Mouse (Mus musculus): ENCODE data around the gene Aadac. TPM values are rescaled to one million over a fixed set of nuclear protein-coding genes. Genes with fewer than 3 reads are reported as not detected.

Gene Aadac
- 0.19 and 1.9 TPM in 2 replicates for polyA plus RNA-seq (2015; fragmentation: Nextera tagmentation; extraction: Ambion mirVana)

DNA sequence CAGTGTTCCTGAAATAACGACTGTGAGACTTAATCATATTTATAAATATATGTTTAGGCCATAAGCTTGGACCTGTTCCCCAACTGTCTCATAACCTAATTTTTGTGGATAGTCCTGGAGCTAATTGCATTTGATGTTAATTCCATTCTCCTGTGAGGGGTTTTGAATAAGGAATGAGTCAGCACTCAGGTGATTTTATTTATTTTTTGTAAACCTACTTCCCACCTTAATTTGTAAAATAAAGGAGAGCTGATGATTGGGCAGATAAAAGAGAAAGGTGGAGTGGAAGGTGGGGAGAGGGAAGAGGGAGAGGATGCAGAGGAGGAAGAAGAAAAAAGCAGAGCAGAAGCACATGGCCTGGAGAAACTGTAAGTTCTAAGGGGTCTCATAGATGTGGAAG, at the start of gene Aadac:
Aadac (plus strand) TSS at position 301 of the 400 bp plus-strand sequence.
- no peaks in the 10 kb centered on the region for H3K9me3 ChIP-seq (replicated peaks)
- no peak within 1 kb of the TSS for H3K9ac ChIP-seq (replicated peaks)
- no peak within 1 kb of the TSS for H3K4me3 ChIP-seq (replicated peaks)
- no peak within 1 kb of the TSS for H3K27ac ChIP-seq (replicated peaks)
- H3K4me2 ChIP-seq, result no peak within 1 kb of the TSS
- 79% methylated on average over 1 of the region's 1 CpGs for WGBS
- H3K36me3 ChIP-seq, result no peaks in the 10 kb centered on the region
- H3K27me3 ChIP-seq (replicated peaks), result no peaks in the 10 kb centered on the region
- ATAC-seq (ENCODE audit: low FRiP score), result no peak
- no peaks in the 10 kb centered on the region for H3K4me1 ChIP-seq

DNA sequence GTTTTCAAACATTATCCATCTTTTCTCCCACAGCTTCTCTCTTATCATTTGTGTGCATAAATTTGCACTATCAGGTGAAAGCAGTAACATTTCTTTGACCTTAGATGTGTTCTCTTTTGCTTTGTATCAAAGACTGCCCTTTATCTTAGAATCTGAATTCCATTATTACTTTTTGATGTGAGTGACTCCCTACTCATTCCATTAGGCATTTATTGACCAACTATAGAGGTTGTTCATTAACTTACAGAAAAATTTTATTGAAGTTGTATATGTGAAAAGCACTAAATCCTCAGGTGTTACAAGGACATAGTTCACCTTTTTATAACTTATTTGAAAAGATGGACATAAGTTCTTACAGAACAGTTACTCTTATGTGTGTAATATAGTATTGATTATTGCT, 21.9 kb upstream of the Aadac start:
- Histone ChIP-seq H3K4me3 (replicated peaks) (no peak overlapping the region), H3K27ac (replicated peaks) (no peak overlapping the region), H3K27me3 (replicated peaks) (no peaks in the 10 kb centered on the region), H3K36me3 (no peaks in the 10 kb centered on the region), H3K9me3 (replicated peaks) (no peaks in the 10 kb centered on the region), H3K4me2 (no peak overlapping the region), H3K9ac (replicated peaks) (no peak overlapping the region), H3K4me1 (no peaks in the 10 kb centered on the region)
- ATAC-seq (ENCODE audit: low FRiP score), result no peak

DNA sequence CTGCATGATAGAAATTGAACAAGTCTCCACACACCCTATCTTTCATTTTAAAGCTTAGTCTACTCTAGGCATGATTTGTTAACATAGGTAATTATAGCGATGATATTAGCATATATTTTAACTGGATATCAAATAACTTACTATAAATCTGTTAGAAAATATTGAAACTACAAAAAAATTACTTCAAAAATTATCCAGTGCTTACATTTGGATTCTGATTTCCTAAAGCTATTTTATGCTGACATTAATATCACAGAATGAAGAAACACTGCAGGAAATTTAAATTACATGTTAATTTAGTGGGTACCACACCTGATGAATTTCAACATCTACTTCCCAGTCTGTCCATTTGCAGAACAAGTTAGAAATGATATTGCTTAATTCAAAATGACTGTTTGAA, 19.1 kb upstream of the Aadac start, which contains the start of gene Aadacl2:
Aadacl2 (plus strand) TSS at position 301 of the 400 bp plus-strand sequence.
- ATAC-seq (ENCODE audit: low FRiP score), result no peak
- Histone ChIP-seq H3K9ac (replicated peaks) (no peak within 1 kb of the TSS), H3K4me3 (replicated peaks) (no peak within 1 kb of the TSS), H3K27me3 (replicated peaks) (no peaks in the 10 kb centered on the region), H3K4me1 (no peaks in the 10 kb centered on the region), H3K27ac (replicated peaks) (no peak within 1 kb of the TSS), H3K36me3 (no peaks in the 10 kb centered on the region), H3K9me3 (replicated peaks) (no peaks in the 10 kb centered on the region), H3K4me2 (no peak within 1 kb of the TSS)
- 77% methylated on average over 1 of the region's 1 CpGs for WGBS

DNA sequence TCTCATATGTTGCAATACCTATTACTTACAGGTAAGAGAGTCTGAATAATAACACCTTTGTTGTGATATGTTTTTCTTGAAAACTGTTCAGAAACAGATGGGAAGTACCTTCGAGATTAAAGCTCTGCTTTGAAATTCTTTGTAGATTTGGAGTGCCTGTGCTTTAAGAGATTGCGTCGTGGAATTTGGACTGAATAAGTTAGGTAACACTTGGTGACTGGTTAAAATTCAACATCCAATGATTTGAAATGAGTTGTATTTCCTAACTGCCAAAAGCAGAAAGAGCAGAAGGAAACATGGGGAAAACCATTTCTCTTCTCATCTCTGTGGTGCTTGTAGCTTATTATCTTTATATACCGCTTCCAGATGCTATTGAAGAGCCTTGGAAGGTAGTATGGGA, 6.0 kb downstream of the Aadac start:
- H3K27ac ChIP-seq (replicated peaks), result no peak overlapping the region
- ATAC-seq (ENCODE audit: low FRiP score), result no peak
- H3K9ac ChIP-seq (replicated peaks), result no peak overlapping the region
- H3K9me3 ChIP-seq (replicated peaks), result no peaks in the 10 kb centered on the region
- no peaks in the 10 kb centered on the region for H3K4me1 ChIP-seq
- no peaks in the 10 kb centered on the region for H3K36me3 ChIP-seq
- WGBS, result 92% methylated on average over 4 of the region's 4 CpGs
- no peak overlapping the region for H3K4me3 ChIP-seq (replicated peaks)
- H3K4me2 ChIP-seq, result no peak overlapping the region
- no peaks in the 10 kb centered on the region for H3K27me3 ChIP-seq (replicated peaks)

DNA sequence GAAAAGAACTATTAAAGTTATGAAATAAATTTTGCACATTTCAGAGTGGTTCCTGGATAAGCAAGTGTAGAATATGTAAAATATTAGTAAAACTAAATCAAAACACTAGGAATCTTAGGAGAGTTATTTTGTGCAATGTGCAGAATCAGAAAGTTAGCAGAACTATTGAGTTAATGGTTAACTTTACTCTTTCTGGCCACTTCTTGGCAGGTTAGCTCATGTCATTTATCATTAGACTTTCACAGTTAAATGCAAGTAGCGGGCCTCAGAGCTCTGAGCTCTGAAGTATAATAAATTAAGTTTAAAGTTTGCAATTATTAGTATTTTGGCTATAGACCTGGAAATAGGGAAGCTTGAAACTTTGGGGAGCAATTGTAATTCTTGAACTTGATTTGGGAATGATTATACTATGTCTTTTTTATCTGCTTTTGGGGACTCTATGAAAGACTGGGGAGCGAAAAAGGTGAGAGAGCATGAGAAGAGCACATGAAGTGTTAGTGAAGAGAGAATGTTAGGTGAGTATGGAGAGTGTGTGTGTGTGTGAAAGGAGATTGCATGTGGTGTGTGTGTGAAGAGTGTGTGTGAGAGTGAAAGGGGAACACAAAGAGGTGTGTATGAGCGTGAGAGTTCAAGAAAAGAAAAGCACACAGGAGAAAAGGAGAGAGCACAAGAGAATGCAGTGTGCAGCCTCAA, 20.9 kb downstream of the Aadac start:
- no peaks in the 10 kb centered on the region for H3K36me3 ChIP-seq
- no peaks in the 10 kb centered on the region for H3K27me3 ChIP-seq (replicated peaks)
- WGBS, result 76% methylated on average over 3 of the region's 3 CpGs
- no peak overlapping the region for H3K9ac ChIP-seq (replicated peaks)
- no peak overlapping the region for H3K4me2 ChIP-seq
- no peak for ATAC-seq (ENCODE audit: low FRiP score)
- H3K9me3 ChIP-seq (replicated peaks), result no peaks in the 10 kb centered on the region
- H3K4me1 ChIP-seq, result no peaks in the 10 kb centered on the region
- H3K27ac ChIP-seq (replicated peaks), result no peak overlapping the region
- no peak overlapping the region for H3K4me3 ChIP-seq (replicated peaks)

DNA sequence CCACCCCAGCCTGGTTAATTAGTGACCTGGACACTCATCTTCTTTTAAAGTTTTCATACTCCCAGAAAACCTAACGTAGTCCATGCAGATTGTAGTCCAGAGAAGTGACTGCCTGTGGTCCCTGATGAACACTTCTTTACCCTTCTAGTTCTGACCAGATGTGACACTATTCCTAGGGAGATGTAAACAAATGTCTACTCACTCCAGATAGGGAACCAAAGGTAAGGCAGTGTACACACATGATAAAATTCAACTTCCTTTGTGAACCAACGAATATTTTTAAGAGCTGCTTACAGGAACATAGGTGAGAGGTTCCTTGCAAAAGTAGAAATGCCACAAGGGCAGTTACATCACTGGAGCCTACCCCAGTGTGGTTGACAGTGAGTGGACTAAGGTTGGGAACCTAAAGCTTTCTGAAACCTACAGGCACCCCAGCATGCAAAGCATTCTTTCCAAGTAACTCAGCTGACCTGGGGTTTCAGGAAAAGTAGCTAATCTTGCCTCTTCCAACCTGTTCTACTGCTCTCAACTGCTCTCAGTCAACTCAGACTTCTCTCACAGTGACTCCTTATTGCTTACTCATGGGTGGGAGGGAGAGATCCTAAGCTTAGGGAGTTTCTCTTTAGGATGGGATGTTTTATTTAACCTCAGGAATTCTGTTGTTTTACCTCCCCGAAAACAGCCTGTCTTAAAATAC, 27.9 kb downstream of the Aadac start:
- no peak for ATAC-seq (ENCODE audit: low FRiP score)

DNA sequence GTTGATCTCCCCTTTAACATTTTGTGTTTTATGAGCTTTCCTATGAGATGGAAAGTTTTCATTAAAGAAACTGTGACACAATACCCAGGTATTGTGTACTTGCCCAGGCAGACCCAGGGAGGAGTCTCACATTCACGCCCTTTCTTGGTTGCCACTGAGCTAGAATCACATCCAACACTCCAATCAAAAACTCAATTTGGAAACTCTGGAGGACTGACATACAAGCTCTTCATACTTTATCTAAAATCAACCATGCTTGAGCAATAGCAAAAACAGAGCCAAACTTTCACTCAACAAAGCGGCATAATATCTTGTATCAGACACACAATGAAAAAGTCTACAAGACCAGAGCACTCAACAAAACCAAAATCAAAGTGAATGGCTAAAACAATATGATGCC, 28.4 kb downstream of the Aadac start:
- Histone ChIP-seq H3K27ac (replicated peaks) (no peak overlapping the region), H3K4me3 (replicated peaks) (no peak overlapping the region), H3K4me1 (no peaks in the 10 kb centered on the region), H3K4me2 (no peak overlapping the region), H3K9ac (replicated peaks) (no peak overlapping the region), H3K36me3 (no peaks in the 10 kb centered on the region), H3K9me3 (replicated peaks) (no peaks in the 10 kb centered on the region), H3K27me3 (replicated peaks) (no peaks in the 10 kb centered on the region)
- 97% methylated on average over 2 of the region's 2 CpGs for WGBS
- ATAC-seq (ENCODE audit: low FRiP score), result no peak

More for the DNA sequence above, 27.9 kb downstream of the Aadac start:
- WGBS, result 85% methylated on average over 3 of the region's 3 CpGs
- H3K36me3 ChIP-seq, result no peaks in the 10 kb centered on the region
- no peaks in the 10 kb centered on the region for H3K27me3 ChIP-seq (replicated peaks)
- no peak overlapping the region for H3K27ac ChIP-seq (replicated peaks)
- no peak overlapping the region for H3K9ac ChIP-seq (replicated peaks)
- no peaks in the 10 kb centered on the region for H3K4me1 ChIP-seq
- H3K4me2 ChIP-seq, result no peak overlapping the region
- no peaks in the 10 kb centered on the region for H3K9me3 ChIP-seq (replicated peaks)
- no peak overlapping the region for H3K4me3 ChIP-seq (replicated peaks)

DNA sequence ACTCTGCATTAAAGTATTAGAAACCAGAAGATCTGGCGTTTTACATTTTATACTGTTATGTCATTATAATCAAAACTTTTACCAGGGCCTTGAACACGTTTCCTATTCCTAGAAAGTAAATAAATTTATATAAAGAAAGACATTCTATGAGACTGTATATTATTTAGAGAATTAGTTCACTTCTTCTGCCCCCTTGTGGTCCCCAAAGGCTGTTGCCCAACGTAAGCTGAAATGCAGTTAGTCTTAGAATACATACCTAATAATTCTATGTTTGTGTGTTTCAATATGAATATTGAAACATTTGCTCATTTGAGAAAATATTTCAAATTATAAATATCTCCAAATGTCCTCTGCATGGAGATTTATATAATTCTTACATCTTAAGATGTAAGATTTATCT, 30.9 kb downstream of the Aadac start:
- H3K9ac ChIP-seq (replicated peaks), result no peak overlapping the region
- no peaks in the 10 kb centered on the region for H3K27me3 ChIP-seq (replicated peaks)
- no peak overlapping the region for H3K27ac ChIP-seq (replicated peaks)
- ATAC-seq (ENCODE audit: low FRiP score), result no peak
- no peaks in the 10 kb centered on the region for H3K9me3 ChIP-seq (replicated peaks)
- 33% methylated on average over 3 of the region's 3 CpGs for WGBS
- no peak overlapping the region for H3K4me2 ChIP-seq
- H3K4me3 ChIP-seq (replicated peaks), result no peak overlapping the region
- no peaks in the 10 kb centered on the region for H3K4me1 ChIP-seq
- H3K36me3 ChIP-seq, result no peaks in the 10 kb centered on the region

DNA sequence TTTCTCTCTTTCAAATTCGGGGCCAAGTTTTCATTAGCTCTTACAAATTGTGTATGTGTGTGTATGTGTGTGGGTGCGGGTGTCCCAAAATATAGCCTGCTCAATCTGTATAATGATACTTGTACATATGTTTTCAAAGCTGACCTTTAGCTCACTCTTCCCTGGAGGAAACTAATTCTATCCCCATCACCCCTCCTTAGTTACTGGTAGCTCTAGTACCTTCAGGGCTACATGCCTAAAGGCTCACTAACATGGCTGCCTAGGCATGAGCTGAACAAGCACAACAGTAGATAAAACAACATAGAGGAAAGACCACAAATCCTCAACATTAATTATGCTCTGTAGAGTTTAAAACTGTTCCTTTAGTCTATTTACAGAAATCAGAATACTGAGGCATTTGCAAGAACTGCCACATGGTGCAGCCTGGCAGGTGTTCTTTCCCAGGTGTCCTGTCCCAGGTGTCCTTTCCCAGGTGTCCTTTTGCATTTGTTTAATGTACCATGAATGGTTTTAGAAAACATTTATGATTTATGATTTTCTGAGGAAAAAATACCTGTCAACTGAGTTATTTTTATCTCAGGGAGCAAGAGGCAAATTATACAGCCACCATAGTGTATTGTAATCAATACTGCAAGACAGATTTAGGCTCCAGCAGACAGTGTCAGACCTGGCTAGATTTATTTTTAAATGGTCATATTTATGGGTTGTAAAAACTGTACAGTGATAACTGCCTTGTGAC, 31.7 kb downstream of the Aadac start:
- Histone ChIP-seq H3K36me3 (no peaks in the 10 kb centered on the region), H3K27ac (replicated peaks) (no peak overlapping the region), H3K4me3 (replicated peaks) (no peak overlapping the region), H3K4me2 (no peak overlapping the region), H3K9ac (replicated peaks) (no peak overlapping the region), H3K9me3 (replicated peaks) (no peaks in the 10 kb centered on the region), H3K4me1 (no peaks in the 10 kb centered on the region), H3K27me3 (replicated peaks) (no peaks in the 10 kb centered on the region)
- 88% methylated on average over 2 of the region's 2 CpGs for WGBS
- ATAC-seq (ENCODE audit: low FRiP score), result no peak

DNA sequence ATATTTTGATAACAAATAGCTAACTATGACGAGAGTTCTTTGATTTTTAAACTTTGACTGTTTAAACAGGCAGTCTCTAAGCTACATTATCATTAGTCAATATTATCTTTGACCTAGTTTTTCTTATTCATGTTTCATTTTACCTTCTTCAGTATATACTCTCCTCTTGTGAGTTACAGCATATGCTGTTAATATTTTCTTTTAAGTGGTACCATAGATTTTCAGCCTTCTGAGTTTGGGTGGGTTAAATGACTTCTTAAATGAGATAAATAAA, 32.2 kb downstream of the Aadac start:
- WGBS, result 72% methylated on average over 1 of the region's 1 CpGs
- Histone ChIP-seq H3K27me3 (replicated peaks) (no peaks in the 10 kb centered on the region), H3K4me1 (no peaks in the 10 kb centered on the region), H3K9me3 (replicated peaks) (no peaks in the 10 kb centered on the region), H3K9ac (replicated peaks) (no peak overlapping the region), H3K27ac (replicated peaks) (no peak overlapping the region), H3K4me3 (replicated peaks) (no peak overlapping the region), H3K4me2 (no peak overlapping the region), H3K36me3 (no peaks in the 10 kb centered on the region)
- no peak for ATAC-seq (ENCODE audit: low FRiP score)

DNA sequence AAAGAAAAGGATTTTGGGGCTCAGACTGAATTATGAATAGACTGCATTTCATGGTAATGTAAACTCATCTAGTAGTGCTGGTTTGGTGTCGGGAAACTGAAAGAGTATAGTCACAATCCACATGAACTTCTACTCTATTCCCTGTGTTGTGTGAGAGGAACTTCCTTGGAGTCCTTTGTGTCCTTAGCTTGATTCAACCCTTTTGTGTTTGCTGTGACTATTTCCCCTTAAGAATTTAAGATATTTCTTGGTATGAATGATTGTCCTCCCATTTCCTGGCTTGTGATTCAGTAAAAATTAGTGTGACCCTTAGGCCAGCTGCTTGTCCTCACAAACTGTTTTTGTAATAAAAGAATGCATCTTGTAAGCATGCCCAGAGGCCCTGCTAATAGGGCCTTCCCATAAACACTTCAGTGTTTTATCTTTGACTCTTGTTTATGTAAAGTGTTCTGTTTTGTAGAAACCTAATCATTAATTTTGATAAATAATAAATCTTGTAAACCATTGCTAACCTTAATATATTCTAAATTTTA, 53.4 kb downstream of the Aadac start:
- no peak overlapping the region for H3K4me2 ChIP-seq
- H3K27me3 ChIP-seq (replicated peaks), result no peaks in the 10 kb centered on the region
- no peak overlapping the region for H3K9ac ChIP-seq (replicated peaks)
- 80% methylated on average over 1 of the region's 1 CpGs for WGBS
- no peaks in the 10 kb centered on the region for H3K9me3 ChIP-seq (replicated peaks)
- no peak for ATAC-seq (ENCODE audit: low FRiP score)
- H3K4me3 ChIP-seq (replicated peaks), result no peak overlapping the region
- no peak overlapping the region for H3K27ac ChIP-seq (replicated peaks)
- no peaks in the 10 kb centered on the region for H3K36me3 ChIP-seq
- H3K4me1 ChIP-seq, result no peaks in the 10 kb centered on the region

DNA sequence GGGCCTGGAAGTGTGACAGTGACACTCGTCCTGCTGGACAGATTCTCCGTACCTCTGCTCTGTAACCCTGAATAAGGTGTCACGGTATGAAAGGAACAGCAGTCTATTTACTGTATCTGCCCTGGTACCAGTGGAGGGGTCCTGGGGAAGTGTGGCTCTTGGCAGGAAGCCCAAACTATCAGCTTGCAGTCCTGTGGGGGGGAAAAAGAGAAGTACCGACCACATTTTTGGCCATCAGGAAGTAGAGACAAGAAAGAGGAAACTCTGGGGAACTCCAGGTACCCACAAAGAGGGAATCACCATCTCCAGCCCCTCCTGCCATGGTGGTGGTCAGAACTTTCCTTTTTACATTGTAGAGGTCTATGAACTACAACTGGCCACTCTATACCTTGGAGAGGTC, 55.1 kb downstream of the Aadac start:
- WGBS, result 64% methylated on average over 4 of the region's 4 CpGs
- H3K36me3 ChIP-seq, result no peaks in the 10 kb centered on the region
- no peaks in the 10 kb centered on the region for H3K27me3 ChIP-seq (replicated peaks)
- no peaks in the 10 kb centered on the region for H3K4me1 ChIP-seq
- ATAC-seq (ENCODE audit: low FRiP score), result no peak
- no peak overlapping the region for H3K27ac ChIP-seq (replicated peaks)
- no peaks in the 10 kb centered on the region for H3K9me3 ChIP-seq (replicated peaks)
- H3K4me3 ChIP-seq (replicated peaks), result no peak overlapping the region
- no peak overlapping the region for H3K9ac ChIP-seq (replicated peaks)
- no peak overlapping the region for H3K4me2 ChIP-seq
